Mouse (Mus musculus) G1E (cell line): ENCODE measurements at regions not wholly inside any gene's neighbourhood (a gene's known extent, or its start where the extent isn't known, plus 50 kb on each side); places are given as distances from the start of the nearest gene placed in this dataset.

ENCODE experiments used
- ATAC-seq: 2 replicates; pipeline ENCODE4 v1.8.0; 2016; ENCODE audit warnings: mild to moderate bottlenecking; ENCODE audit not compliant: insufficient number of reproducible peaks, poor library complexity, low FRiP score, severe bottlenecking; ENCODE audit errors: extremely low read depth
- DNase-seq: peaks from one replicate; pipeline ENCODE4 v3.0.0; 2012; ENCODE audit warnings: low spot score
- H3K27me3 ChIP-seq: 2 replicates; pipeline ENCODE4 v1.6.1; 2012; ENCODE audit warnings: mild to moderate bottlenecking, low read length, inconsistent platforms; ENCODE audit not compliant: insufficient read depth
- H3K36me3 ChIP-seq: replicated peaks from 2 replicates; pipeline ENCODE3; 2012; ENCODE audit warnings: mild to moderate bottlenecking, inconsistent platforms
- H3K4me1 ChIP-seq: 2 replicates; pipeline ENCODE4 v1.6.1; 2012; ENCODE audit warnings: low read depth, low read length, inconsistent platforms, mixed read lengths; ENCODE audit not compliant: insufficient read depth
- H3K4me3 ChIP-seq: 2 replicates; pipeline ENCODE4 v1.5.1; 2012; ENCODE audit warnings: low read depth, mild to moderate bottlenecking, inconsistent platforms, low read length, moderate library complexity, mixed read lengths
- H3K9me3 ChIP-seq: replicated peaks from 2 replicates; pipeline ENCODE4 v1.6.1; 2012; ENCODE audit warnings: inconsistent platforms
- CTCF ChIP-seq: IDR thresholded peaks from 2 replicates; pipeline ENCODE4 v1.5.1; 2012; ENCODE audit warnings: low read depth, low read length, inconsistent platforms, mixed read lengths
- GATA1 ChIP-seq: IDR thresholded peaks from 2 replicates; pipeline ENCODE4 v1.6.1; 2012; ENCODE audit warnings: borderline replicate concordance, low read length, inconsistent platforms, mixed read lengths
- GATA2 ChIP-seq: IDR thresholded peaks from 2 replicates; pipeline ENCODE4 v1.6.1; 2012; ENCODE audit warnings: low read depth, low read length, inconsistent platforms, borderline replicate concordance
- POLR2AphosphoS5 ChIP-seq: IDR thresholded peaks from 2 replicates; pipeline ENCODE4 v1.6.1; 2012; ENCODE audit warnings: low read depth, low read length, inconsistent platforms; ENCODE audit not compliant: insufficient replicate concordance
- TAL1 ChIP-seq: conservative IDR thresholded peaks from 2 replicates; pipeline ENCODE4 v1.6.1; 2012; ENCODE audit warnings: low read depth, low read length, inconsistent platforms, mixed read lengths

DNA sequence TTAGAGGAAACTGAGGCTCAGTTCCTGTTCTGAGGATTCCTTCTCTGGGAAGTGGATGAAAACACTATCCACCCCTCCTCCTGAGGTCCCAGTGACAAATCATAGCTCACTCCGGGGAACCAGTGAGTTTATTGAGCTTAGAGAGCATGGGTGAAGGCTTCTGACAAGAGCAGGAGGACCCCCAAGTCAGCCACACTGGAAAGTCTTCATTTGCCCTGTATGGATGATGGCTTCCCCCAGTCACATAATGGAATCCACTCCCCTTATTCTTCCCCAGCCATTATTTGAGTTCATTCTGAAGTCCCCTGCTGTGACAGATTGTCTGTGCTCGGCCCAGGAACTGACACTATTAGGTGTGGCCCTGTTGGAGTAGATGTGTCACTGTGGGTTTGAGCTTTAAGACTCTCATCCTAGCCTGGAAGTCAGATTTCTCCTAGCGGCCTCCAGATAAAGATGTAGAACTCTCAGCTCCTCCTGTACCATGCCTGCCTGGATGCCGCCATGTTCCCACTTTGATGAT, 141.3 kb downstream of the Chst1 start:
- H3K4me3 ChIP-seq = no peak overlapping the region

DNA sequence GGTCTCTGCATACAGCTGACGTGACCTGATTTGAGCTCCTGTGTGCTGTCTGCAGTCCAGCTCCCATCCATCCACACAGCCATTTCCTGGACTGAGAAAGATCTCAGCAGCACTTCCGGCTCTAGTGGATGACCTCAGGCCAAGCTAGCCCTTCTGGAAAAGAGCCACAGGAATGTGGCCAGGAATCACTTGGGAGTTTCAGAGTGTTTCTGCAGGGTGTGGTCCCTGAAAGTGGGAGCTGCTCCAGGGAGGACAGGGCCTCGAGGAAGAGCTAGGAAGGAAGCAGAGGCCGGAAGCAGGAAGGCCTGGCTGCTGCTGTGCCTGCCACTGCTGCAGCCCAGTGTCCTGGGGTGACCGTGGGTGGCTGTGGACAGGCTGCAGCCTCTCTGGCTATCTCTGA, 142.5 kb downstream of the Chst1 start:
- Histone ChIP-seq H3K4me3 (no peak overlapping the region), H3K36me3 (no peaks in the 10 kb centered on the region), H3K27me3 (peaks cover 6% of the 10 kb centered on the region; the same call in 1 of the 2 replicates), H3K4me1 (no peaks in the 10 kb centered on the region), H3K9me3 (no peaks in the 10 kb centered on the region)
- ATAC-seq = no peak
- TF ChIP-seq TAL1 = no peak
- TF ChIP-seq GATA1 = no peak
- no peak for TF ChIP-seq CTCF
- TF ChIP-seq POLR2AphosphoS5 = no peak
- TF ChIP-seq GATA2 = no peak
- DNase-seq = no peak

More for the DNA sequence above, 141.3 kb downstream of the Chst1 start:
- ATAC-seq (no peak), DNase-seq (no peak)
- Histone ChIP-seq H3K9me3 (no peaks in the 10 kb centered on the region), H3K4me1 (no peaks in the 10 kb centered on the region), H3K27me3 (peaks cover 6% of the 10 kb centered on the region; the same call in 1 of the 2 replicates), H3K36me3 (no peaks in the 10 kb centered on the region)
- TF ChIP-seq GATA2 = no peak
- no peak for TF ChIP-seq TAL1
- no peak for TF ChIP-seq GATA1
- no peak for TF ChIP-seq CTCF
- TF ChIP-seq POLR2AphosphoS5 = no peak

DNA sequence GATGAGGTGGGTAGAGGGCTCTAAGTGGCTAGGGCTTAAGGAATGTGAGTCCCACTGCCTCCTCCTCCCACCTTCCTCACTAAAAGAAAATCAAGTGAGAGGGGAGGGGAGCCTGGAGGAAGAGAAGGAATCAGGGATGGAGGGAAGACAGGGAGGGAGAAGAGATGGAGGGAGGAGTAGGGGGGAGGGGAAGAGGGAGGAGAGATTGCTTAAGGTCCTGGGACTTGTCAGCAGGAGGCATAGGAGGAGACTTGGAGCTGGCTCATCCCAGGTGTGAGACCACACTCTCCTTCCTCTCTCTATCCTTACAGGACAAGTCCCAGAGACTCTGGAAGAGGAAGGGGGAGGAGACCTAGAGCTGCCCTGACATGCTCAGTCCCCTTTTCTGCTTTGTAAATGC, 143.2 kb downstream of the Chst1 start:
- Histone ChIP-seq H3K4me1 (no peaks in the 10 kb centered on the region), H3K9me3 (no peaks in the 10 kb centered on the region), H3K36me3 (no peaks in the 10 kb centered on the region), H3K4me3 (no peak overlapping the region), H3K27me3 (peaks cover 6% of the 10 kb centered on the region; the same call in 1 of the 2 replicates)
- no peak for TF ChIP-seq CTCF
- no peak for TF ChIP-seq TAL1
- no peak for TF ChIP-seq POLR2AphosphoS5
- TF ChIP-seq GATA1 = no peak
- no peak for TF ChIP-seq GATA2
- DNase-seq (no peak), ATAC-seq (no peak)

DNA sequence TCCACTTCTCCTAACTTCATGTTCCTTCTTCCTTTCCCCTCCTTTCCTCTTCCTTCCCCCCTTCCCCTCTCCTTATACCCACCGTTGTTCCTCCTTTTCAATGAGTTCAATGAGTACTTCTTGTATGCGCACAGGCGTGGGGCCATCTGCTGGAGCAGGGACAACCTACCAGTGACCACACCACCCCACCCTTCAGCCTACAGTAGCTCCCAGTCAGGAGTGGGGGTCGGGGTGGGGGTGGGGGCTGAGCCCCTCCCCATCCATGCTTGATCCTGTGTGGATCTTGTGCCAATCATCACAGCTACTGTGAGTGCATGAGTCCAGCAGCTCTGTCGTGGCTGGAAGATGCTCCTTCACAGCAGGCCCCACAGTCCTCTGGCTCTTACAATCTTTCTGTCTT, 143.6 kb downstream of the Chst1 start:
- no peak for ATAC-seq
- no peak for DNase-seq
- no peaks in the 10 kb centered on the region for H3K4me1 ChIP-seq
- H3K4me3 ChIP-seq = no peak overlapping the region
- peaks cover 6% of the 10 kb centered on the region; the same call in 1 of the 2 replicates for H3K27me3 ChIP-seq
- H3K36me3 ChIP-seq = no peaks in the 10 kb centered on the region
- no peaks in the 10 kb centered on the region for H3K9me3 ChIP-seq
- TF ChIP-seq POLR2AphosphoS5 = no peak
- no peak for TF ChIP-seq TAL1
- TF ChIP-seq GATA2 = no peak
- no peak for TF ChIP-seq CTCF
- no peak for TF ChIP-seq GATA1

DNA sequence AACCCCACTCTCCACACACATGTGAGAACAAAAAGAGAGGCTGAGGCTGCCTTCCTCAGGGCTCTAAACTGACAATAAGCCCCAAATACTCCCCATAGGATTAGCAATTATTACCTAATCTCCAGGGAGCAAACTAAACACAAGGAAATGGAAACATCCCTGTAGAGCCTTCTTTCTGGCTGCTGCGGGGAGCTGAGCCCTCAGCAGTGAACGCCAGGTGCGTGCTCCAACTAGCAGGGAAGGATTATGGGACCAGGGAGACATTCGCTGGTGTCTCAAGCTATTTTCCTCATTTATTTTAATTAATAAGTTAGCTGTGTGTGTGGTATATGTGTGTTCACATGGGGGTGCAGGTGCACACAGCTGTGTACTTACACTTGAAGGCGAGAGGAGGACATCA, 144.4 kb downstream of the Chst1 start:
- Histone ChIP-seq H3K4me3 (no peak overlapping the region), H3K36me3 (no peaks in the 10 kb centered on the region), H3K4me1 (no peaks in the 10 kb centered on the region), H3K9me3 (no peaks in the 10 kb centered on the region), H3K27me3 (peaks cover 6% of the 10 kb centered on the region; the same call in 1 of the 2 replicates)
- DNase-seq = no peak
- ATAC-seq = no peak
- TF ChIP-seq POLR2AphosphoS5 (no peak), TAL1 (no peak), GATA1 (no peak), GATA2 (no peak)

DNA sequence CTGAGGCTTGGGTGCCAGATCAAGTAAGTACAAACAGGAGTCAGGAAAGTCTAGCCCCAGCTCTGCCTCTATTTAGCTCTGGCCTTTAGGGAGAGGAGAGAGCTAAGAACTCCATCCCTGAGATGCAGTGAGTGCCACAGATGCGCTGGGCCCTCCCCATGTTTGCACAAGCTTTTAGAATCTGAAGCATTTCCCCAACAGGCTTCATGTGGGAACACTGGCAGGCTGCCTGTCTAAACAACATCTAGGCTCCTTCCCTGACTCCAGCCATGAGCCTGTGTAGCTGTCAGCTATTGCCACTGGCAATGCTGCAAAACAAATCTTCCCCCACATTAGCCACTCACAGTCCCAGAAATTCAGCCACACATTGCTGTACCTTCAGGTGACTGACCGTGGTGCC, 147.9 kb downstream of the Chst1 start:
- Histone ChIP-seq H3K4me3 (no peak overlapping the region), H3K36me3 (no peaks in the 10 kb centered on the region), H3K27me3 (peaks cover 2% of the 10 kb centered on the region; the same call in 1 of the 2 replicates), H3K4me1 (no peaks in the 10 kb centered on the region), H3K9me3 (no peaks in the 10 kb centered on the region)
- TF ChIP-seq GATA2 (no peak), TAL1 (no peak), CTCF (no peak), POLR2AphosphoS5 (no peak), GATA1 (no peak)
- DNase-seq (no peak), ATAC-seq (no peak)
